In the genomic region with DNA sequence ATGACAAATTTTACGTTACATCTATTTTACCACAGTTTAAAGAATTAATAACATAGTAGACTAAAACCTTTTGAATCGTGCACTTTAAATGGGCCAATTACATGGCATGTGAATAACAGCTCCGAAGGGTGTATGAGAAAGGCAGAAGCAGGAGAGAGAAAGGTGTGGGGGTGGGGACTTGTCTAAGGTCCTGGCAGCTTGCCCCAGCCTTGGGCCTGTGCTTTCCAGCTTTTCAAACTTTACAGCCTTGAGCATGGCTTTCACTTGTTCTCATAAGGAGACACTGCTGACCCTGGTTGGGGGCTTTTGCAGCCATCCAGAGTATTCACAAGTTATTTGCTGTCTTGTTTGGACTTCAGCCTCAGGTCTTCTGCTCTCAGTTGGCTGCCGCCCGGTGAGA, we compare ENCODE assay signal across 31 mouse cellular contexts.
A peak's percentile ranks its signal among the peaks of the same experiment; 100 is the strongest.
DNase-seq lines count a peak whose midpoint lies in the region; ATAC-seq and TF ChIP-seq lines count a peak whose summit lies in the region.
"Had no signal": no experiment of that assay in that cellular context is flagged by ENCODE, and none has a peak within 500 bp of the region (broad histone marks: within the 10 kb centered on the region; RNA-seq: fewer than 3 reads in every experiment).

No protein-coding gene starts in this region.

- DNase-seq in ovary, adult 18-20 months (ENCODE audit: low spot score), result peak; percentile 48
- no peak for DNase-seq in ovary, postnatal 10 days (ENCODE audit: low spot score)
- peak; percentile 34 for DNase-seq in adipocyte (ENCODE audit: low spot score)
- peak; percentile 31 for DNase-seq in adrenal gland, adult 8-10 months
- peak; percentile 49 for DNase-seq in brain, embryonic 14.5 days (ENCODE audit: low read depth)
- DNase-seq in kidney, postnatal 4 days, result no peak
- DNase-seq in B cell, adult 2 months, result no peak
- DNase-seq: cerebellum, adult 18-20 months; cerebellum, postnatal 14 days; gastrocnemius, postnatal 14 days; heart, postnatal 4 days; kidney, adult 9 months; kidney, postnatal 10 days; layer of hippocampus, adult 9-11 months; liver, embryonic 13.5 days; lung, adult 18-20 months; lung, postnatal 4 days; thymus, postnatal 14 days had no signal

- no peak overlapping the region for H3K27ac ChIP-seq in heart, embryonic 12.5 days (ENCODE audit: poor library complexity, severe bottlenecking)
- H3K27ac ChIP-seq: embryonic facial prominence, embryonic 10.5 days; embryonic facial prominence, embryonic 15.5 days; forebrain, embryonic 13.5 days; heart, embryonic 10.5 days; hindbrain, embryonic 13.5 days; limb, embryonic 15.5 days; liver, embryonic 13.5 days; midbrain, embryonic 13.5 days had no signal

- H3K9ac ChIP-seq in heart, embryonic 12.5 days, result no peak overlapping the region
- H3K9ac ChIP-seq: embryonic facial prominence, embryonic 15.5 days; forebrain, embryonic 13.5 days; hindbrain, embryonic 13.5 days; limb, embryonic 15.5 days; liver, embryonic 13.5 days; midbrain, embryonic 13.5 days had no signal

- no peak overlapping the region for H3K4me3 ChIP-seq in heart, embryonic 12.5 days
- H3K4me3 ChIP-seq: embryonic facial prominence, embryonic 10.5 days; embryonic facial prominence, embryonic 15.5 days; forebrain, embryonic 13.5 days; heart, embryonic 10.5 days; hindbrain, embryonic 13.5 days; limb, embryonic 15.5 days; liver, embryonic 13.5 days; megakaryocyte, embryonic 14.5 days; midbrain, embryonic 13.5 days had no signal

- no peak for ATAC-seq in heart, embryonic 12.5 days (ENCODE audit: insufficient number of reproducible peaks, low FRiP score)
- ATAC-seq: forebrain, embryonic 13.5 days; intestine, postnatal 0 days; lung, postnatal 0 days; midbrain, embryonic 13.5 days; Patski had no signal

- no peak overlapping the region for H3K4me2 ChIP-seq in heart, embryonic 12.5 days
- H3K4me2 ChIP-seq: embryonic facial prominence, embryonic 15.5 days; forebrain, embryonic 13.5 days; hindbrain, embryonic 13.5 days; limb, embryonic 15.5 days; liver, embryonic 13.5 days; midbrain, embryonic 13.5 days had no signal

- WGBS in heart, embryonic 12.5 days, result 85% methylated on average over 5 of the region's 5 CpGs

- no peaks in the 10 kb centered on the region for H3K9me3 ChIP-seq in heart, embryonic 12.5 days (replicated peaks)
- H3K9me3 ChIP-seq: embryonic facial prominence, embryonic 10.5 days; embryonic facial prominence, embryonic 15.5 days; forebrain, embryonic 13.5 days; G1E; heart, embryonic 10.5 days; hindbrain, embryonic 13.5 days; limb, embryonic 15.5 days; liver, embryonic 13.5 days; midbrain, embryonic 13.5 days had no signal

- no peaks in the 10 kb centered on the region for H3K36me3 ChIP-seq in heart, embryonic 12.5 days
- H3K36me3 ChIP-seq: embryonic facial prominence, embryonic 10.5 days; embryonic facial prominence, embryonic 15.5 days; G1E; heart, embryonic 10.5 days; hindbrain, embryonic 13.5 days; limb, embryonic 15.5 days; liver, embryonic 13.5 days; midbrain, embryonic 13.5 days had no signal

- TF ChIP-seq CTCF in brain, embryonic 14.5 days (IDR thresholded peaks at IDR 0.05; ENCODE audit: borderline replicate concordance, extremely low read depth, insufficient read depth, insufficient read length), result no peak

- no peak for TF ChIP-seq POLR2A in brain, embryonic 14.5 days (IDR thresholded peaks at IDR 0.05; ENCODE audit: borderline replicate concordance, extremely low read depth, insufficient read depth, insufficient read length, poor library complexity, severe bottlenecking)

- no peaks in the 10 kb centered on the region for H3K27me3 ChIP-seq in heart, embryonic 12.5 days (replicated peaks)
- H3K27me3 ChIP-seq: embryonic facial prominence, embryonic 15.5 days; forebrain, embryonic 13.5 days; hindbrain, embryonic 13.5 days; limb, embryonic 15.5 days; liver, embryonic 13.5 days; megakaryocyte, embryonic 14.5 days; midbrain, embryonic 13.5 days; Patski had no signal

- no peaks in the 10 kb centered on the region for H3K4me1 ChIP-seq in heart, embryonic 12.5 days (replicated peaks)
- H3K4me1 ChIP-seq: heart, embryonic 10.5 days; liver, embryonic 13.5 days; megakaryocyte, embryonic 14.5 days had no signal

Comparison
In these comparisons a context has a peak if more than half of its experiments do, and no peak if none do; other contexts are left out.
1. DNase-seq: peak in ovary, adult 18-20 months (single experiment), adipocyte (single experiment), adrenal gland, adult 8-10 months (single experiment) and brain, embryonic 14.5 days (single experiment); none in ovary, postnatal 10 days (single experiment), kidney, postnatal 4 days (0 of 2) and B cell, adult 2 months (0 of 2).